Mouse (Mus musculus) splenic B cell, adult 2 months (primary cell): Measurements from ENCODE around the gene Ttc38.

ENCODE experiments used
- DNase-seq: peaks from one replicate; pipeline ENCODE4 v3.0.0-alpha.2; 2011; ENCODE audit warnings: low read depth, low spot score
- H3K27me3 ChIP-seq: 2 replicates; pipeline ENCODE4 v1.6.1; 2012; ENCODE audit warnings: mild to moderate bottlenecking, low read length, moderate library complexity, mixed read lengths; ENCODE audit not compliant: control insufficient read depth, poor library complexity, insufficient read depth, severe bottlenecking
- H3K36me3 ChIP-seq: 2 replicates; pipeline ENCODE4 v1.6.1; 2012; ENCODE audit warnings: mild to moderate bottlenecking, low read length, moderate library complexity, mixed read lengths; ENCODE audit not compliant: control insufficient read depth, poor library complexity, insufficient read depth, severe bottlenecking

The Ttc38 gene

DNA sequence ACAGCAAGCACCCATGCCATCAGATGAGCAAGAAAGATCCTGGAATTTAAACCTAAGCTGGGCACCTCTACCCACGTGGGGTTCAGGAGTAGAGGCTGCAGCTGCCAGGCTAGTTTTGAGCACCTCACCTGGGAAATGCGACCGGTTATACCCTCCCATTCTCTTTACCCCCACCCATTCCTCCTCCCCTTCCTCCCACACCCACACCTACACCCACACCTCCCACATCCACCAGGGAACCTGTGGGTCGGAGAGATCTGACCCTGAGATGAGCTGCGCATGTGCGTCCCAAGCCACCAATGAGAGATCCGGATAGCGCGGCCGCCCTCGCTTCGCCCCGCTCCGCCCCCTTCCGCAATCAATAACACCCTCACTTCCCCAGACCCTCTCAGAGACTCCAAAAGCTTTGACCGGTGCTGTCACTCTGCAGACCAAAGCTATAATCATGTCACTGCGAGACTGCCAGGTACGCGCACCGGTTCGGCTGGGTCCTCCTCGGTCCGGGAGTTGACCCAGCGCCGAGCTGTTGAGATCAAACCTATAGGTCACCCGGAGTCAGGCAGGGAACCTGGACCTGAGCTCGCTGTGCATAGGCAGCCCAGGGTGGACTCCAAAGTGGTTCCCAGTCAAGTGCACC, at the start of gene Ttc38:
TSS of gene Ttc38 (plus strand) at position 353 of the 637 bp plus-strand sequence.
- H3K36me3 ChIP-seq: peaks cover 3% of the 10 kb centered on the region
- H3K27me3 ChIP-seq: no peaks in the 10 kb centered on the region
- peak; percentile 88 for DNase-seq

DNA sequence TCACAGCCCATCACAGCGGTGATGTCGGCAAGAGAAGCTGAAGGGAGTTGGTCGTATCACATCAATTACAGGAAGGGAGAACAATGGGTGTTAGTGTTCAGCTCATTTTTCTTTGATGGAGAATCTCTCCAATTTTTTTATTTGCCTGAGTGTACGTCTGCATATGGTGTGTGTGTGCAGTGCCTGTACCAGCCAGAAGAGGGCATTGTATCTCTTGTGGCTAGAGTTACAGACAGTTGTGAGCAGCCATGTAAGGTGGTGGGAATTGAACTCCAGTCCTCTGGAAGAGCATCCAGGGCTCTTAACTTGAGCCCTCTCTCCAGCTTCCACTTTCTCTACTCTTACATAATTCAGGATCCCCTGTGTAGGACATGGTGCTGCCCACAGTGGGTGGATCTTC, 49.0 kb upstream of the Ttc38 start:
- H3K36me3 ChIP-seq: no peaks in the 10 kb centered on the region
- no peaks in the 10 kb centered on the region for H3K27me3 ChIP-seq
- no peak for DNase-seq

DNA sequence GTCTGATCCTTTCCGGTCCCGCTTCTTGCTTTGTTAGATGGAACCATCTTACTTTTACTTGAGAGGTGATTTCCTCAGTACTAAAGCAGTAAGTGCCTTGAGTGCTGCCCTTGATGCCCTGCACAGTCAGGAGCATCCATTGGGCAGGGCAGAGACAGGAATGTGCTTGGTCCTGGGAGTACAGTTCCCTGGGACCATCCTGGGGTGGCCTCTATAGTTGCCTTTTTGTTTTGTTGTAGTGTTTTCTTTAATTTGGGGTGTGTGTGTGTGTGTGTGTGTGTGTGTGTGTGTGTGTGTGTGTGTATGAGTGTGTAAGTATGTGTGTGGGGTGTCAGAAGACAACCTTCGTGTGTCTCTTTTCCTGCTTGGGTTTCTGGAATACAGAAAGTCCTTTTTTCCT, 47.8 kb upstream of the Ttc38 start:
- DNase-seq: no peak
- Histone ChIP-seq H3K27me3 (no peaks in the 10 kb centered on the region), H3K36me3 (no peaks in the 10 kb centered on the region)

DNA sequence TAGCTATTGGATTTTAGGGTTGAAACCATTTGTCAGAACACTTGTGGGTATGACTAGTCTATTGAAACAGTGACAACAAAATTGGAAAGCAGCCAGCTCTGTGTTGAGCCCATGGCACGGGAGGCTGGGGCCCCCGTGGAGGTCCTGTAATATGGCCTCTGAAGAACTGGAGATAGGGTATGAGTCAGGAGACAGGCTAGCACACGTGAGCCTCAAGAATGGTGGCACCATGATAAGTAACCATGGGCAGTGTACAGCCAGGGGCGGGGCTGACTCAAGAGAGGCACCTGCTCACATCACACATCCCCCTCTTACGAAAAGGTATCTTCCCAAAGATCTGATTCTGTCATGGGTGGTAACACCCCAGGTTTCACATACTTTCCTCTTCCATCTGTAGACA, 45.4 kb upstream of the Ttc38 start:
- DNase-seq: no peak
- Histone ChIP-seq H3K36me3 (no peaks in the 10 kb centered on the region), H3K27me3 (no peaks in the 10 kb centered on the region)

DNA sequence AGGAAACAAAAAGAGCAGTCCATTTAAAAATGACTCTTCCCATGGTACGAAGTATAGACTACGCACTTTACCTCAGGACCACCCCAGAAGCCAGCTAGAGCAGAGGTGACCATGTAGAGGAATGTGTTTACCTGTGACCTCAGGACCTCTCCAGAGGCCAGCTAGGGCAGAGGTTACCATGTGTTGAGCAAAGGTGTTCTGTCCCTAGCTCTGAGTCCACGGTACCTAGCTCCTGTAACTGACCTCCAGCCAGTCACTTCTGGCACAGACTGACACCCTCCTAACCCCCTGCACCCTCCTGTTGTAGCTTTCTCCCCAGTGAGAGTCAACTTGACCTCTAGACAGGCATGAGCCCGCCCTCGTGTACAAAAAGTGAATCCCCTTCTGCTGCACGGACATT, 44.6 kb upstream of the Ttc38 start:
- Histone ChIP-seq H3K27me3 (no peaks in the 10 kb centered on the region), H3K36me3 (no peaks in the 10 kb centered on the region)
- DNase-seq: no peak

DNA sequence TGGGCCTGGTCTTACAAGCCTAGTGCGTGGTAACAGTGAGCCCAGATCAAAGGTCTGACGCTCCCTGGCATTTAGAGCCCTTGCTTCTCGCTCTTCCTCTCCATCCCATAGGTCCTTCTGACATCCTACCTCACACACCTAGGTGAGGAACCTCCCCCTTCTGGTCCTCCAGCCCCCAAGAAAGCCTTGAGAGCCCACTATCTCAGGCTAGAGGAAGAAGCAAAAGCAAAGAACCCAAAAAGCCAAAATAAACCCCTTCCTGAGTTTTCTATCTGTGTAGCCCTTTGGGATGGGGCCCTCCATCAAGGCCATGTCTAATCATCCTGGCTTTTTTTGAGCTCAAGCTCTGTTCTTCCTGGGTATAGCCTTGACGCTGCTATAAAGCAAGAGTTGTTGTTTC, 44.1 kb upstream of the Ttc38 start:
- H3K27me3 ChIP-seq: no peaks in the 10 kb centered on the region
- DNase-seq: no peak
- no peaks in the 10 kb centered on the region for H3K36me3 ChIP-seq

DNA sequence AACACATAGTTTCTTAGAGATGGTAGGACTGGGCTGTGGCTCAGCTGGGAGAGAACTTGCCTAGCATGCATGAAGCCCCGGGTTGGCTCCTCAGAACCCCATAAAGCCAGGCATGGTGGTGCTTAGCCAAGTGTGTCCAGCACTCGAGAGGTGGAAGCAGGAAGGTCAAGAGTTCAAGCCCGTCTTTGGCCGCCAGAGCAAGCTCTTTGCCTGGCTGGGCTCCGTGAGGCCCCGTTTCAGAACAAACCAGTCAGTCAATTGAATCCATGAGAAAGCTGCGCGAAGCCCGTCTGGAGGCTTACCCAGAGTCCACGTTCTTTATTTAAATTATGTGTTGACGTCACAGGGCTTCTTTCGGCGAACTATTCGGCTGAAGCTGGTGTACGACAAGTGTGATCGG, 43.5 kb upstream of the Ttc38 start:
- DNase-seq: no peak
- Histone ChIP-seq H3K36me3 (no peaks in the 10 kb centered on the region), H3K27me3 (no peaks in the 10 kb centered on the region)

DNA sequence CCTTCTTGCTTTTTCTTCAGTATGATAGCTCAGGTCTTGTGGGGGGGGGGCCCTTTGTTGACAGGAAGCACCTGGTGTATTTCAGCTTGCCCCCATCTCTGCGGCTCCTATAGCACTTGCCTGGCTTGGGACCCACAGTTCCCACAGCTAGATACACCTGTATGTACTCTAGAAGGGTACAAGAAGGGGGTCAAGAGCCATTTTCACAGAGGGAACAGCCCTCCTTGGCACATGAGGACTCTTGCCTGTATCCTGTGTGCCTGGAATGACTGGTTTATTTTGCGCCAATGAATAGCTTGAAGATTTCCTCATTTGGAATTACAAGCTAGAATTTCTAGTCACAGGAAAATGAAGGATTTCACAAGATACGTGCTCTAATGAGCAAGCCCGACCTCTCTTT, 40.7 kb upstream of the Ttc38 start:
- Histone ChIP-seq H3K27me3 (no peaks in the 10 kb centered on the region), H3K36me3 (no peaks in the 10 kb centered on the region)
- DNase-seq: no peak

DNA sequence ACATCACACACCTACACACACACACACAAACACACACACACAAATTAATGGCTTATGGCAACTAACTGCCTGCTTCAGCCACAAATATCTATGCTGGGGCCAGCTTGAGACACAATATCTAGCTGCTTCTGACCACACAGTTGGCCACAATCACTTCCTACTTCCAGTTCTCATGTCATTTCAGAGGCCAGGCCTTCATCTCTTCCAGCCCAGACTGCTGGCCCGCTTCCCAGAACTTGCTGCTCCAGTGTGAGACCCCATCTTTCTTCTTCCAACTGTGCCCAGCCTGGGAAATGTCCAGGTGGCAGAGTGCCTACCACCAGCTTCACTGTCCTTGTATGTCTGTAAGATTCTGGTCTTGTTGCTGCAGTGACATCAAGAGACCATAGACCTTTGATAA, 39.3 kb upstream of the Ttc38 start:
- no peak for DNase-seq
- Histone ChIP-seq H3K27me3 (no peaks in the 10 kb centered on the region), H3K36me3 (no peaks in the 10 kb centered on the region)

DNA sequence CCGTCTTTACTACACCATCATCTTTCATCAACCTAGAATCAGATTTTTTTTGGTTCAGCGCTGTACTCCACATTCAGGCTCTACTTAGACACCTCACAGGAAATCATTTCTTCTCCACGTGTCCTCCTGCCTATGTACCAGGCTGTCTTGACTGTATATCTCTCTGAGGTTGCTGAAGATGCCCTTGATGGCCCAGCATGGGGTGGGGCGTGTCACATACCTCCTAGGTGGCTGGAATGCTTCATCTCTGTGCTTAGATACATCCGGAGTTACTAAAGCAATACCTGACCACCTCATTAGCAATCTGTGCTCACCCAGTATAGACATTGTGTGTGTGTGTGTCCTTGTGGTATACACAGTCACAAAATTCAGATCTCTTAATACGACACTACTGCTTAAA, 36.6 kb upstream of the Ttc38 start:
- no peak for DNase-seq
- no peaks in the 10 kb centered on the region for H3K36me3 ChIP-seq
- H3K27me3 ChIP-seq: no peaks in the 10 kb centered on the region

DNA sequence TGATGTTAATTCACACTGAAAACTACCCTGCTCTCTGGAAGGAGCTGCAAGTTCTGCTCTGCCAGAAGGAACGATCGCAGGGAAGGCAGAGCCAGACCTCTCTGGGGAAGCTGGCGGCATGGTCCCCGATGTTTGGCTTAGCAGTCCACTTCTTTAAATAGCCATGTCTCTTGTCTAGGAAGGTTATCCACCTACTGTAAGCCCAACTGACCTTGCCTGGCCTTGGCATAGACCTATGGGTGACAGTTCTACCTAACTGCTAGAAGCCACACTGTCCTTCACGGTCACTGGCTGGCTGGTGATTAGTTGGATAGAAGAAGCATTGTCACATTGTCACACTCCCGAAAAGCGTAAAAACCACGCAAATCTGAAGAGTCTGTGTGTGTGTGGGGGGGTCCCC, 33.4 kb upstream of the Ttc38 start:
- DNase-seq: no peak
- no peaks in the 10 kb centered on the region for H3K36me3 ChIP-seq

DNA sequence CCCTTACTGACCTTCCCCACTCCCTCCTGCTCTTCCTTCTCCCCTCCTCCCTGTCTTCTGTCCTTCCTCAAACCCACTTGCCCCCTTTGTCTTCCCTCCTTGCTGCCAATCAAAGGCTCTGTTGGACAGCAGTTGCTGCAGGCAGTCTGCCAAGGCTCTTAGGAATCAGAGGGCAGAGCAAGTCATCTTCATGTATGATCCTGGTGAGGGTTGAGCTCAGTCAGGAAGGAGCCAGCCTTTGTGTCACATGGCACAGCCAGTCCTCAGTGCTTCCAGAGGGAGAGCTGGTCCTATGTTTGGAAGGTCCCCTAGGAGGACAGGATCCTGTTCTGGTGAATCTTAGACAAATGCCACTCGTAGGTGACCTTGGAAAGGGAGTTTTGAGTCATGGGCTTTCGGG, 29.2 kb upstream of the Ttc38 start:
- DNase-seq: no peak
- Histone ChIP-seq H3K36me3 (no peaks in the 10 kb centered on the region; the same call in 1 of the 2 replicates), H3K27me3 (no peaks in the 10 kb centered on the region)

More for the DNA sequence above, 33.4 kb upstream of the Ttc38 start:
- no peaks in the 10 kb centered on the region for H3K27me3 ChIP-seq

DNA sequence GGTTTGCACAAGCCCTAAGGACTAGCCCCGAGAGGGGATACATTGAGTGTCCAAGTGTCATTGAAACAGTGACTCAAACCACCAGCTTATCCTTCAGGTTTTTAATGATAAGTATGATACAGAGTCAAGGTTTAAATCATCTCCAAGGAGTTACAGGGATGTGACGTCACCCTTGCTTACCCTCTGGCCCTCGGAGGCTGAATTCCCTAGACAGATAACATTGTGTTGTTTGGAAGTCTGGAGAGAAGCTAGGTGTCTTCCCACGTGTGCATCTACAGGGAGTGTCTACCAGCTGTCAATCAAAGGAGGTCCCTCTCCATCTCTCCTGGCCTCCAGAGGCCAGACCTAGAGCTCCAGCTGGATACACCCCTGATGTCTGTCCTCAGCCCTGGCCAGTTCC, 25.2 kb upstream of the Ttc38 start:
- Histone ChIP-seq H3K27me3 (no peaks in the 10 kb centered on the region), H3K36me3 (no peaks in the 10 kb centered on the region; the same call in 1 of the 2 replicates)
- DNase-seq: no peak

DNA sequence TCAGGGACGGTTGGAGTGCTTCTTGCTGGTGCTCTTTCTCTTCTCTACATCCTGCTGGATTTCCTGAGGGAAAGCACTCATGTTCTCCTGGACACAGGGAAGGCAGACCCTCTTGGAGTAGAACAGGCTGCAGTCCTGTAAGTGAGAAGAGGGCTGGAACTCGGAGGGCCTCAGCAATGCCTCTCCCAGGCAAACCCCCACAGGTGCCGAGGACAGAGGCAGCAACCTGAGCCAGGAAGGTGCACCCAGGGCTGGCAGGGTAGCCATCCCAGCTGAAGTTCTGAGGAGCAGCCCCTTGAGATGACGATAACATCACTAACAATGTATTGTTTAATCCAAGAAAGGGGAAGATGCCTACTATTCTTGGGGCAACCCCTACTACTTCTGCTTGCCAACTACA, 24.7 kb upstream of the Ttc38 start:
- Histone ChIP-seq H3K27me3 (no peaks in the 10 kb centered on the region), H3K36me3 (no peaks in the 10 kb centered on the region; the same call in 1 of the 2 replicates)
- no peak for DNase-seq

DNA sequence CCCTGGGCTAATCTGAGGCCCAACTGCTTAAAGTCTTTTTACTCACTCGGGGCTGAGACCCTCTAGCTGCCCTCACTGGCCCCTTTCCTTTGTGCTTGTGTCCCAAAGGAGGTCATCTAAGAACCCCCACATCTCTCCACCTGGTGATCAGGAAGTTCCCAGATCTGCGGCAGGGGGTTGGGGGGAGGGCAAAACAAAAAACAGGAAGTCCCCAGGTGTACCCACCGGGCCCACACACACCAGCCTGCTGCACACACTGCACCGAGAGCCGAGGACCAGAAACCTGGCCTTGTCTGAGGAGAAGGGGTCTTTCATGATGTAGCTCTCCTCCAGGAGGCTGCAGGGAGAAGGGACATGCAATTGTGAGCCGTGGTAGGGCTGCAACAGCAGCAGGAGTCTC, 24.1 kb upstream of the Ttc38 start:
- Histone ChIP-seq H3K27me3 (no peaks in the 10 kb centered on the region), H3K36me3 (no peaks in the 10 kb centered on the region; the same call in 1 of the 2 replicates)
- DNase-seq: no peak

DNA sequence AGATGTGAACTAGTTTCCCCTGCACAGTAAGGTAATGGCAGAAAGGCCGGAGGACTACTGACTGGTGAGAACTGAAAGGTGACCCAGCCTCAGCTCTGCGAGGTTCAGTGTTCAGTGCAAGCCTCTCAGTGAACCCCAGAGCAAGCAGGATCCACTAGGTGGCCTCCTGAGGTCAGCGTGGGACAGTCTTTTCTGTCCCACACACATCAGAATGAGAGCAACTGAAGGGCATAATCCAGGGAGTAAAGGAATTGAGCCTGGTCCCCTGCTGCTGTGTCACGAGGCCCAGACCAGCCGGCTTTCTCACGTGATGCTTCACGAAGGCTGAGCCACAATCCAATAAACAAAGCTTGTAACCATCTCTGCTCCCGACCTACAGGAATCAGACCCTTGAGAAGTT, 23.7 kb upstream of the Ttc38 start:
- Histone ChIP-seq H3K27me3 (no peaks in the 10 kb centered on the region), H3K36me3 (no peaks in the 10 kb centered on the region; the same call in 1 of the 2 replicates)
- no peak for DNase-seq
